Mouse (Mus musculus) spleen, adult 2 months (tissue): ENCODE measurements around the gene Ush2a. TPM values are rescaled to one million over a fixed set of nuclear protein-coding genes. Genes with fewer than 3 reads are reported as not detected.

Experiments
- DNase-seq, 2 experiments: peaks; one replicate each; pipeline versions ENCODE4 v3.0.0 to v3.0.0-alpha.2; 2012 to 2021; ENCODE audit warnings: low spot score in 2 of 2, low read depth in 1 of 2
- H3K27ac ChIP-seq: fragments of 200-500 bp; 2 replicates; pipeline ENCODE4 v1.5.1; 2012; ENCODE audit warnings: low read length, inconsistent platforms; ENCODE audit not compliant: insufficient read depth
- H3K27me3 ChIP-seq: fragments of 200-500 bp; 2 replicates; pipeline ENCODE4 v1.6.1; 2012; ENCODE audit warnings: mild to moderate bottlenecking, moderate library complexity, low read length, inconsistent platforms; ENCODE audit not compliant: control insufficient read depth, insufficient read depth
- H3K36me3 ChIP-seq: fragments of 200-500 bp; 2 replicates; pipeline ENCODE4 v1.6.1; 2012; ENCODE audit warnings: mild to moderate bottlenecking, low read length, inconsistent platforms; ENCODE audit not compliant: control insufficient read depth, insufficient read depth
- H3K4me1 ChIP-seq: fragments of 200-500 bp; 2 replicates; pipeline ENCODE4 v1.6.1; 2011; ENCODE audit warnings: inconsistent platforms; ENCODE audit not compliant: control insufficient read depth, insufficient read depth, insufficient read length
- H3K4me3 ChIP-seq: fragments of 200-500 bp; 2 replicates; pipeline ENCODE4 v1.5.1; 2011; ENCODE audit warnings: mild to moderate bottlenecking, inconsistent platforms; ENCODE audit not compliant: insufficient read depth, insufficient read length; ENCODE audit errors: extremely low read depth
- CTCF ChIP-seq: fragments of 200-500 bp; IDR thresholded peaks from 2 replicates; pipeline ENCODE4 v1.5.1; 2011; ENCODE audit warnings: mild to moderate bottlenecking, inconsistent platforms; ENCODE audit not compliant: insufficient read depth, insufficient read length, insufficient replicate concordance; ENCODE audit errors: extremely low read depth
- POLR2A ChIP-seq: fragments of 200-500 bp; IDR thresholded peaks from 2 replicates; pipeline ENCODE4 v1.6.1; 2011; ENCODE audit warnings: low read depth, low read length, inconsistent platforms
- WGBS: fragments of 180-500 bp; shearing (Covaris S2); methylation state at CpG from one replicate; pipeline ENCODE4 v1.1.7; 2018; 5-methylcytosine and 5-hydroxymethylcytosine counted together
- polyA plus RNA-seq: library from polyadenylated mRNA; depleted of rRNA; stranded (reverse); fragments of >200 nt; gene quantifications from 2 replicates; pipeline ENCODE4 v1.2.3, GENCODE M21; 2012

Ush2a gene
- polyA plus RNA-seq, 1 experiment: not detected

- Histone ChIP-seq H3K27me3 (no peaks in the 10 kb centered on the region), H3K4me3 (no peak overlapping the region), H3K4me1 (no peaks in the 10 kb centered on the region), H3K36me3 (no peaks in the 10 kb centered on the region), H3K27ac (no peak overlapping the region)
- DNase-seq: no peak
- 54% methylated on average over 2 of the region's 2 CpGs for WGBS
- TF ChIP-seq POLR2A (no peak), CTCF (no peak)
Observed at GRCm38 (mm10) chr1:188461203-188461602, 199.4 kb downstream of the Ush2a start.

- H3K36me3 ChIP-seq: no peaks in the 10 kb centered on the region
Observed at GRCm38 (mm10) chr1:188464653-188465052, 202.8 kb downstream of the Ush2a start.

GRCm38 (mm10) chr1:188468371-188468783 lies 206.6 kb downstream of the Ush2a start:
- no peak for TF ChIP-seq CTCF
- Histone ChIP-seq H3K27ac (no peak overlapping the region), H3K4me1 (no peaks in the 10 kb centered on the region), H3K4me3 (no peak overlapping the region), H3K36me3 (no peaks in the 10 kb centered on the region), H3K27me3 (no peaks in the 10 kb centered on the region)
- DNase-seq: no peak
- 87% methylated on average over 10 of the region's 10 CpGs for WGBS

More at GRCm38 (mm10) chr1:188464653-188465052, 202.8 kb downstream of the Ush2a start:
- Histone ChIP-seq H3K4me1 (no peaks in the 10 kb centered on the region), H3K27ac (no peak overlapping the region), H3K4me3 (no peak overlapping the region), H3K27me3 (no peaks in the 10 kb centered on the region)
- TF ChIP-seq CTCF: no peak
- no peak for TF ChIP-seq POLR2A
- DNase-seq: no peak

DNA sequence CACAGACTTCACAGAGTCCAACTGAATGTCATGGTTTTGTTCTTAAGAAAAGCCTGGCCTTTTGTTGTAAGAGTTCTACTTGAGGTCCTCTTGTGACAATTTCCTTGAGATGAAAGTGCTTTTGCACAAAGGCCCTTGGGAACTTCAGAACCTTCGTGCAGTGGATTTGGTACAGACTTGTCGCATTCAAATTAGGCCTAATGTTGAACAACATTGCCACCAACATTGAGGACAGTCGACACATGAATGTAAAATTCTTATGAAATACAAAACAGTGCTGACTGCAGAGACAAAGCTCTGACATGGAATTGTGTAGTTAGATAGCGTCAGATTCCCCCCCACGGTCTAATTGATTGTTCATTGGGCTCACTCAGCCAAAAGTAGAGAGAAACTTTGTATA lies 243.1 kb downstream of the Ush2a start:
- DNase-seq: no peak
- 89% methylated on average over 5 of the region's 5 CpGs for WGBS
- Histone ChIP-seq H3K27ac (no peak overlapping the region), H3K4me3 (no peak overlapping the region), H3K27me3 (no peaks in the 10 kb centered on the region), H3K36me3 (no peaks in the 10 kb centered on the region), H3K4me1 (no peaks in the 10 kb centered on the region)
- TF ChIP-seq POLR2A (no peak), CTCF (no peak)

- Histone ChIP-seq H3K36me3 (no peaks in the 10 kb centered on the region), H3K4me3 (no peak overlapping the region), H3K27ac (no peak overlapping the region), H3K27me3 (no peaks in the 10 kb centered on the region), H3K4me1 (no peaks in the 10 kb centered on the region)
- DNase-seq: no peak
- no peak for TF ChIP-seq CTCF
- no peak for TF ChIP-seq POLR2A
- 86% methylated on average over 8 of the region's 8 CpGs for WGBS
Observed at GRCm38 (mm10) chr1:188518792-188519191, 257.0 kb downstream of the Ush2a start.

- 84% methylated on average over 3 of the region's 3 CpGs for WGBS
- no peak for TF ChIP-seq POLR2A
- TF ChIP-seq CTCF: no peak
- Histone ChIP-seq H3K27ac (no peak overlapping the region), H3K4me3 (no peak overlapping the region), H3K36me3 (no peaks in the 10 kb centered on the region), H3K27me3 (no peaks in the 10 kb centered on the region), H3K4me1 (no peaks in the 10 kb centered on the region)
- DNase-seq: no peak
Observed at GRCm38 (mm10) chr1:188527451-188527850, 265.6 kb downstream of the Ush2a start.

- TF ChIP-seq POLR2A (no peak), CTCF (no peak)
- 91% methylated on average over 6 of the region's 6 CpGs for WGBS
- H3K4me1 ChIP-seq: no peaks in the 10 kb centered on the region
- H3K27ac ChIP-seq: no peak overlapping the region
- no peaks in the 10 kb centered on the region for H3K36me3 ChIP-seq
- no peaks in the 10 kb centered on the region for H3K27me3 ChIP-seq
- DNase-seq: no peak
- H3K4me3 ChIP-seq: no peak overlapping the region
Observed at GRCm38 (mm10) chr1:188529606-188530131, 267.8 kb downstream of the Ush2a start.
